Mouse (Mus musculus): Measurements from ENCODE around the gene Sgms1.

GRCm38 (mm10) chr19:32263753-32264152, 125.8 kb downstream of the Sgms1 start:
- TF ChIP-seq POLR2A (IDR thresholded peaks at IDR 0.05; ENCODE audit: low read depth, low read length) = no peak
- TF ChIP-seq CTCF (IDR thresholded peaks at IDR 0.05; ENCODE audit: borderline replicate concordance, insufficient read depth, low read length) = no peak

Measured in embryonic fibroblast, embryonic 13.5 days (primary cell).